In genomic region chr7:4498251-4498650, GRCm38 (mm10) we compare ENCODE assay signal across 9 mouse cellular contexts. TPM values are rescaled to one million over a fixed set of nuclear protein-coding genes. Genes with fewer than 3 reads are reported as not detected.
DNase-seq lines count a peak whose midpoint lies in the region; ATAC-seq and TF ChIP-seq lines count a peak whose summit lies in the region.
"Had no signal": no experiment of that assay in that cellular context is flagged by ENCODE, and none has a peak within 500 bp of the region (broad histone marks: within the 10 kb centered on the region; RNA-seq: fewer than 3 reads in every experiment).

No protein-coding gene starts in this region.

- peak overlapping the region; percentile 27 for H3K4me2 ChIP-seq in embryonic facial prominence, embryonic 15.5 days (replicated peaks)
- H3K4me2 ChIP-seq in heart, embryonic 15.5 days: peak overlapping the region; percentile 80
- H3K4me2 ChIP-seq in midbrain, embryonic 12.5 days (replicated peaks): peak overlapping the region; percentile 93

- ATAC-seq in embryonic facial prominence, embryonic 15.5 days (ENCODE audit: insufficient number of reproducible peaks, low FRiP score, low TSS enrichment, low read depth): 0 out of 2 replicates have a peak, but pooled peaks have one; percentile 7
- no peak for ATAC-seq in heart, embryonic 15.5 days (replicated peaks; ENCODE audit: insufficient number of reproducible peaks, insufficient read depth, low FRiP score, low read depth)
- peak; percentile 25; the same call in 1 of the 2 replicates for ATAC-seq in midbrain, embryonic 12.5 days (ENCODE audit: low FRiP score, low read depth)

- peak overlapping the region; percentile 28; the same call in 1 of the 2 replicates for H3K27ac ChIP-seq in layer of hippocampus, adult 2 months
- H3K27ac ChIP-seq in embryonic facial prominence, embryonic 15.5 days (replicated peaks): no peak overlapping the region
- peak overlapping the region; percentile 57 for H3K27ac ChIP-seq in heart, embryonic 15.5 days
- peak overlapping the region; percentile 52 for H3K27ac ChIP-seq in midbrain, embryonic 12.5 days (replicated peaks)

- 15% methylated on average over 9 of the region's 9 CpGs for WGBS in embryonic facial prominence, embryonic 15.5 days
- 14% methylated on average over 9 of the region's 9 CpGs for WGBS in heart, embryonic 15.5 days
- 22% methylated on average over 9 of the region's 9 CpGs for WGBS in midbrain, embryonic 12.5 days

- H3K9me3 ChIP-seq in embryonic facial prominence, embryonic 15.5 days (replicated peaks): no peaks in the 10 kb centered on the region
- H3K9me3 ChIP-seq in heart, embryonic 15.5 days (replicated peaks): no peaks in the 10 kb centered on the region
- H3K9me3 ChIP-seq in midbrain, embryonic 12.5 days: no peaks in the 10 kb centered on the region

- TF ChIP-seq CTCF in layer of hippocampus, adult 2 months (conservative IDR thresholded peaks at IDR 0.05): no peak

- H3K36me3 ChIP-seq in embryonic facial prominence, embryonic 15.5 days: peaks cover 35% of the 10 kb centered on the region
- H3K36me3 ChIP-seq in heart, embryonic 15.5 days: peaks cover 14% of the 10 kb centered on the region; the same call in 1 of the 2 replicates
- peaks cover 42% of the 10 kb centered on the region for H3K36me3 ChIP-seq in midbrain, embryonic 12.5 days

- DNase-seq in layer of hippocampus, adult 2 months (ENCODE audit: low spot score in 2 of 2): peak in 1 of 2 experiments; percentile 37
- DNase-seq in layer of hippocampus, postnatal 25 days (ENCODE audit: extremely low spot score in 1 of 2, low spot score in 1 of 2): no peak
- DNase-seq in kidney, postnatal 10 days: peak; percentile 76
- no peak for DNase-seq in thymus, adult 18-20 months
- no peak for DNase-seq in frontal cortex, postnatal 14 days (ENCODE audit: low spot score in 2 of 2)

- H3K4me1 ChIP-seq in embryonic facial prominence, embryonic 15.5 days: peaks cover 41% of the 10 kb centered on the region
- peaks cover 47% of the 10 kb centered on the region for H3K4me1 ChIP-seq in heart, embryonic 15.5 days (replicated peaks)
- peaks cover 37% of the 10 kb centered on the region for H3K4me1 ChIP-seq in midbrain, embryonic 12.5 days

- no peaks in the 10 kb centered on the region for H3K27me3 ChIP-seq in embryonic facial prominence, embryonic 15.5 days
- H3K27me3 ChIP-seq in heart, embryonic 15.5 days: no peaks in the 10 kb centered on the region
- H3K27me3 ChIP-seq in midbrain, embryonic 12.5 days: no peaks in the 10 kb centered on the region

- peak overlapping the region; percentile 10; the same call in 1 of the 2 replicates for H3K4me3 ChIP-seq in layer of hippocampus, adult 2 months
- 0 out of 2 replicates have a peak overlapping the region, but pooled peaks have one; percentile 2 for H3K4me3 ChIP-seq in embryonic facial prominence, embryonic 15.5 days (replicated peaks)
- H3K4me3 ChIP-seq in heart, embryonic 15.5 days: peak overlapping the region; percentile 13; the same call in 1 of the 2 replicates
- H3K4me3 ChIP-seq in midbrain, embryonic 12.5 days: peak overlapping the region; percentile 14

- H3K9ac ChIP-seq in embryonic facial prominence, embryonic 15.5 days: 0 out of 2 replicates have a peak overlapping the region, but pooled peaks have one; percentile 1
- 0 out of 2 replicates have a peak overlapping the region, but pooled peaks have one; percentile 12 for H3K9ac ChIP-seq in heart, embryonic 15.5 days
- H3K9ac ChIP-seq in midbrain, embryonic 12.5 days (replicated peaks): peak overlapping the region; percentile 37

RNA-seq across cellular contexts. Expression of gene Ppp1r12c, which starts 3.2 kb away (rescaled TPM):
- 100 to 1,000 TPM; 157 to 161 TPM for total RNA-seq in layer of hippocampus, adult 2 months (2021)
- total RNA-seq in layer of hippocampus, postnatal 25 days (2021): 100 to 1,000 TPM; 128 to 167 TPM
- polyA plus RNA-seq in embryonic facial prominence, embryonic 15.5 days (2015; fragmentation: Nextera tagmentation; extraction: Ambion mirVana): 52.5 and 57.2 TPM in 2 replicates
- polyA plus RNA-seq in heart, embryonic 15.5 days (2015; fragmentation: Nextera tagmentation; extraction: Ambion mirVana): 32.5 and 43.7 TPM in 2 replicates
- 61.2 and 67.3 TPM in 2 replicates for polyA plus RNA-seq in midbrain, embryonic 12.5 days (2016; fragmentation: Nextera tagmentation; extraction: Ambion mirVana)

RNA-seq across cellular contexts. Expression of gene Tnnt1, which starts 17.9 kb away (rescaled TPM):
- total RNA-seq in layer of hippocampus, adult 2 months (2021): 1 to 10 TPM; 1.7 to 4.0 TPM
- 1 to 10 TPM; 1.5 to 1.9 TPM for total RNA-seq in layer of hippocampus, postnatal 25 days (2021)
- polyA plus RNA-seq in embryonic facial prominence, embryonic 15.5 days (2015; fragmentation: Nextera tagmentation; extraction: Ambion mirVana): 290 and 382 TPM in 2 replicates
- polyA plus RNA-seq in heart, embryonic 15.5 days (2015; fragmentation: Nextera tagmentation; extraction: Ambion mirVana): 255 and 278 TPM in 2 replicates
- 10.9 and 11.1 TPM in 2 replicates for polyA plus RNA-seq in midbrain, embryonic 12.5 days (2016; fragmentation: Nextera tagmentation; extraction: Ambion mirVana)

RNA-seq across cellular contexts. Expression of gene Tnni3, which starts 25.8 kb away (rescaled TPM):
- total RNA-seq in layer of hippocampus, adult 2 months (2021): under 1 TPM in 1 of 2 experiments, not detected in 1; 0.64 TPM
- under 1 TPM in 1 of 2 experiments, not detected in 1; 0.44 TPM for total RNA-seq in layer of hippocampus, postnatal 25 days (2021)
- 5.1 and 5.9 TPM in 2 replicates for polyA plus RNA-seq in embryonic facial prominence, embryonic 15.5 days (2015; fragmentation: Nextera tagmentation; extraction: Ambion mirVana)
- 2,753 and 3,427 TPM in 2 replicates for polyA plus RNA-seq in heart, embryonic 15.5 days (2015; fragmentation: Nextera tagmentation; extraction: Ambion mirVana)
- 1.9 and 3.3 TPM in 2 replicates for polyA plus RNA-seq in midbrain, embryonic 12.5 days (2016; fragmentation: Nextera tagmentation; extraction: Ambion mirVana)
- polyA plus RNA-seq: erythroblast, embryonic 14.5 days had no signal

RNA-seq across cellular contexts. Expression of gene Dnaaf3, which starts 34.0 kb away (rescaled TPM):
- under 1 TPM; 0.47 to 0.64 TPM for total RNA-seq in layer of hippocampus, adult 2 months (2021)
- total RNA-seq in layer of hippocampus, postnatal 25 days (2021): under 1 TPM; 0.34 to 0.38 TPM
- polyA plus RNA-seq in embryonic facial prominence, embryonic 15.5 days (2015; fragmentation: Nextera tagmentation; extraction: Ambion mirVana): 4.4 and 7.8 TPM in 2 replicates
- 0.96 and 1.2 TPM in 2 replicates for polyA plus RNA-seq in heart, embryonic 15.5 days (2015; fragmentation: Nextera tagmentation; extraction: Ambion mirVana)
- polyA plus RNA-seq in midbrain, embryonic 12.5 days (2016; fragmentation: Nextera tagmentation; extraction: Ambion mirVana): 1.9 and 2.1 TPM in 2 replicates

RNA-seq across cellular contexts. Expression of gene Eps8l1, which starts 37.8 kb away (rescaled TPM):
- 1 to 10 TPM; 7.8 to 8.9 TPM for total RNA-seq in layer of hippocampus, adult 2 months (2021)
- 1 to 10 TPM; 5.3 to 5.7 TPM for total RNA-seq in layer of hippocampus, postnatal 25 days (2021)
- 13.6 and 17.6 TPM in 2 replicates for polyA plus RNA-seq in embryonic facial prominence, embryonic 15.5 days (2015; fragmentation: Nextera tagmentation; extraction: Ambion mirVana)
- 4.8 TPM in 2 replicates for polyA plus RNA-seq in heart, embryonic 15.5 days (2015; fragmentation: Nextera tagmentation; extraction: Ambion mirVana)
- 4.6 and 5.6 TPM in 2 replicates for polyA plus RNA-seq in midbrain, embryonic 12.5 days (2016; fragmentation: Nextera tagmentation; extraction: Ambion mirVana)
- polyA plus RNA-seq: erythroblast, embryonic 14.5 days had no signal

Comparison
In these comparisons a context has a peak if more than half of its experiments do, and no peak if none do; other contexts are left out.
1. H3K4me2 ChIP-seq: peak in every context shown above with its lines; median percentile 93 in midbrain, embryonic 12.5 days; 80 in heart, embryonic 15.5 days; 27 in embryonic facial prominence, embryonic 15.5 days.
2. RNA of gene Tnnt1, which starts 17.9 kb away (polyA plus RNA-seq): 290 to 382 TPM in embryonic facial prominence, embryonic 15.5 days and 255 to 278 TPM in heart, embryonic 15.5 days; 10.9 to 11.1 TPM in midbrain, embryonic 12.5 days; every median in the first group is over 10 times any median in the second.
3. RNA of gene Tnni3, which starts 25.8 kb away (polyA plus RNA-seq): 2,753 to 3,427 TPM in heart, embryonic 15.5 days; 5.1 to 5.9 TPM in embryonic facial prominence, embryonic 15.5 days and 1.9 to 3.3 TPM in midbrain, embryonic 12.5 days; every median in the first group is over 100 times any median in the second.
4. Peak in every context shown above with its lines, with median percentiles within 50 percentile points of each other: H3K4me3 ChIP-seq and H3K9ac ChIP-seq.